Mouse (Mus musculus) regulatory T cell (primary cell): Measurements from ENCODE around the gene Slc10a1.

Experiments used
- in situ Hi-C: fragments of 300-600 bp; cut with MboI, MseI; formaldehyde crosslinking; loops from one replicate; pipeline ENCODE4 v1.15.1; 2025; ENCODE audit warnings: high pct_unique_total_duplicates

Slc10a1 gene

GRCm38 (mm10) chr12:80968605-80969004 is at the start of gene Slc10a1:
Slc10a1 (minus strand) TSS chr12:80968705.
- in situ Hi-C loops: no loop called here

- in situ Hi-C loops: no loop called here
These were observed 49.1 kb upstream of the Slc10a1 start for GRCm38 (mm10) chr12:81017624-81018023.

GRCm38 (mm10) chr12:81013496-81013895 is 45.0 kb upstream of the Slc10a1 start:
- in situ Hi-C loops: no loop called here

- in situ Hi-C loops: no loop called here
These were observed 43.5 kb upstream of the Slc10a1 start for GRCm38 (mm10) chr12:81011994-81012393.

- in situ Hi-C loops: no loop called here
These were observed 41.3 kb upstream of the Slc10a1 start for GRCm38 (mm10) chr12:81009813-81010212.

- in situ Hi-C loops: no loop called here
These were observed 34.5 kb upstream of the Slc10a1 start for GRCm38 (mm10) chr12:81002841-81003635.

GRCm38 (mm10) chr12:81000924-81001323 is 32.4 kb upstream of the Slc10a1 start:
- in situ Hi-C loops: no loop called here

- in situ Hi-C loops: no loop called here
These were observed 30.2 kb upstream of the Slc10a1 start for GRCm38 (mm10) chr12:80998528-80999221.

GRCm38 (mm10) chr12:80997652-80998051 is 29.1 kb upstream of the Slc10a1 start:
- in situ Hi-C loops: no loop called here

GRCm38 (mm10) chr12:80995326-80995725 is 26.8 kb upstream of the Slc10a1 start:
- in situ Hi-C loops: no loop called here

- in situ Hi-C loops: no loop called here
These were observed 25.3 kb upstream of the Slc10a1 start for GRCm38 (mm10) chr12:80993773-80994172.

GRCm38 (mm10) chr12:80992540-80993122 is 24.1 kb upstream of the Slc10a1 start:
- in situ Hi-C loops: no loop called here

GRCm38 (mm10) chr12:80991806-80992205 is 23.3 kb upstream of the Slc10a1 start:
- in situ Hi-C loops: no loop called here

- in situ Hi-C loops: no loop called here
These were observed 22.5 kb upstream of the Slc10a1 start for GRCm38 (mm10) chr12:80990901-80991445.

- in situ Hi-C loops: no loop called here
These were observed 19.8 kb upstream of the Slc10a1 start for GRCm38 (mm10) chr12:80988286-80988685.

GRCm38 (mm10) chr12:80986628-80987027 is 18.1 kb upstream of the Slc10a1 start:
- in situ Hi-C loops: no loop called here

- in situ Hi-C loops: loop anchor here (5.0 kb wide), 1 partner anchor 199 kb away; no protein-coding TSS in a partner anchor
These were observed 15.2 kb upstream of the Slc10a1 start for GRCm38 (mm10) chr12:80983695-80984094.

- in situ Hi-C loops: loop anchor here (5.0 kb wide), 1 partner anchor 200 kb away; no protein-coding TSS in a partner anchor
These were observed 13.8 kb upstream of the Slc10a1 start for GRCm38 (mm10) chr12:80982326-80982725.

- in situ Hi-C loops: loop anchor here (5.0 kb wide), 1 partner anchor 426 kb away; no protein-coding TSS in a partner anchor
These were observed 7.6 kb upstream of the Slc10a1 start for GRCm38 (mm10) chr12:80975939-80976671.

GRCm38 (mm10) chr12:80971756-80972155 is 3.3 kb upstream of the Slc10a1 start:
- in situ Hi-C loops: no loop called here

GRCm38 (mm10) chr12:80970181-80970705 is 1.7 kb upstream of the Slc10a1 start:
- in situ Hi-C loops: no loop called here
